Mouse (Mus musculus) gastrocnemius, postnatal 4 days (tissue): ENCODE data around the gene Kcnh2. TPM values are rescaled to one million over a fixed set of nuclear protein-coding genes. Genes with fewer than 3 reads are reported as not detected.

Experiments used
- total RNA-seq, 2 experiments: library from RNA; stranded (reverse); gene quantifications; 2 replicates each; pipeline ENCODE4 v1.2.3; 2021

Kcnh2 gene
- total RNA-seq, 2 experiments from 2014 or later, result 22.4 to 24.6 TPM

Other genes with a start within 250 kb of the Kcnh2 start
- gene Nupl2, start 186.6 kb downstream of the Kcnh2 start, total RNA-seq, result 1 to 10 TPM; 9.2 TPM
- gene Nos3, start 13.2 kb upstream of the Kcnh2 start, total RNA-seq, result 10 to 100 TPM; 10.4 to 11.7 TPM
- gene Atg9b, start 40.5 kb upstream of the Kcnh2 start, total RNA-seq, result under 1 TPM; 0.67 to 0.86 TPM
- gene Abcb8, start 42.1 kb upstream of the Kcnh2 start, total RNA-seq, result 10 to 100 TPM; 48.0 to 51.9 TPM
- under 1 TPM; 0.22 to 0.52 TPM for gene Asic3, start 61.8 kb upstream of the Kcnh2 start, total RNA-seq
- gene Cdk5, start 71.9 kb upstream of the Kcnh2 start, total RNA-seq, result 10 to 100 TPM; 24.4 to 25.7 TPM
- gene Slc4a2, start 72.2 kb upstream of the Kcnh2 start, total RNA-seq, result 10 to 100 TPM; 40.3 to 42.6 TPM
- 100 to 1,000 TPM; 129 to 132 TPM for gene Fastk, start 93.7 kb upstream of the Kcnh2 start, total RNA-seq
- gene Tmub1, start 96.2 kb upstream of the Kcnh2 start, total RNA-seq, result 1 to 10 TPM; 6.7 to 7.0 TPM
- 10 to 100 TPM; 80.9 to 90.9 TPM for gene Agap3, start 100.6 kb upstream of the Kcnh2 start, total RNA-seq
- gene Gbx1, start 175.6 kb upstream of the Kcnh2 start, total RNA-seq, result under 1 TPM in 1 of 2 experiments, not detected in 1; 0.10 TPM
- 10 to 100 TPM; 32.8 to 34.8 TPM for gene Asb10, start 189.4 kb upstream of the Kcnh2 start, total RNA-seq
- not detected for gene 4931409K22Rik, start 205.2 kb upstream of the Kcnh2 start, total RNA-seq
- gene Abcf2, start 225.9 kb upstream of the Kcnh2 start, total RNA-seq, result 10 to 100 TPM; 60.6 to 61.0 TPM
- 10 to 100 TPM; 34.4 to 36.7 TPM for gene Chpf2, start 235.1 kb upstream of the Kcnh2 start, total RNA-seq